Mouse (Mus musculus) heart, adult 2 months (tissue): ENCODE results near the gene Lrsam1. TPM values are rescaled to one million over a fixed set of nuclear protein-coding genes. Genes with fewer than 3 reads are reported as not detected.

ENCODE experiments used
- DNase-seq, 2 experiments: peaks; one replicate each; pipeline ENCODE4 v3.0.0; 2021
- H3K27ac ChIP-seq: fragments of 200-600 bp; 2 replicates; pipeline ENCODE4 v1.8.1; 2022
- H3K27me3 ChIP-seq: fragments of 200-500 bp; 2 replicates; pipeline ENCODE4 v1.6.1; 2012; ENCODE audit warnings: mild to moderate bottlenecking, low read length, inconsistent platforms, mixed read lengths; ENCODE audit not compliant: control insufficient read depth, insufficient read depth
- H3K36me3 ChIP-seq: fragments of 200-500 bp; 2 replicates; pipeline ENCODE4 v1.6.1; 2012; ENCODE audit warnings: low read length, inconsistent platforms; ENCODE audit not compliant: control insufficient read depth, insufficient read depth
- H3K4me1 ChIP-seq: fragments of 200-500 bp; 2 replicates; pipeline ENCODE4 v1.6.1; 2011; ENCODE audit warnings: low read length; ENCODE audit not compliant: control insufficient read depth, insufficient read depth
- H3K4me3 ChIP-seq: fragments of 200-600 bp; 2 replicates; pipeline ENCODE4 v1.8.1; 2022
- H3K79me2 ChIP-seq: fragments of 200-500 bp; replicated peaks from 2 replicates; pipeline ENCODE4 v1.6.1; 2012; ENCODE audit warnings: mild to moderate bottlenecking, inconsistent platforms, low read length, moderate library complexity, mixed read lengths; ENCODE audit not compliant: control insufficient read depth, insufficient read depth
- H3K9ac ChIP-seq: fragments of 200-500 bp; 2 replicates; pipeline ENCODE4 v1.6.1; 2012; ENCODE audit warnings: low read depth, mild to moderate bottlenecking, control low read depth, inconsistent platforms, low read length, mixed read lengths
- CTCF ChIP-seq: fragments of 200-600 bp; IDR thresholded peaks from 2 replicates; pipeline ENCODE4 v1.8.1; 2022; ENCODE audit warnings: antibody characterized with exemption, mild to moderate bottlenecking, moderate library complexity
- EP300 ChIP-seq: fragments of 200-500 bp; IDR thresholded peaks from 2 replicates; pipeline ENCODE4 v1.6.1; 2011; ENCODE audit warnings: low read depth, low read length, control low read depth; ENCODE audit not compliant: insufficient read depth
- POLR2A ChIP-seq: fragments of 200-500 bp; IDR thresholded peaks from 2 replicates; pipeline ENCODE4 v1.6.1; 2011; ENCODE audit warnings: mild to moderate bottlenecking, low read depth, low read length, control low read depth; ENCODE audit not compliant: insufficient read depth
- WGBS: fragments of 180-500 bp; shearing (Covaris S2); methylation state at CpG from one replicate; pipeline ENCODE4 v1.1.7; 2018; 5-methylcytosine and 5-hydroxymethylcytosine counted together
- intact Hi-C: fragments of 180-260 bp; cut with DNase I; formaldehyde crosslinking; loops from one replicate; pipeline ENCODE4 v1.15.1; 2025
- polyA plus RNA-seq: library from polyadenylated mRNA; depleted of rRNA; stranded (reverse); fragments of >200 nt; gene quantifications from 2 replicates; pipeline ENCODE4 v1.2.3, GENCODE M21; 2012
- total RNA-seq, 2 experiments: library from RNA; stranded (reverse); gene quantifications; 2 replicates each; pipeline ENCODE4 v1.2.3; 2021

Gene Lrsam1
- total and polyA plus RNA-seq, 3 experiments: 11.4 to 16.3 (median 12.6) TPM

- H3K4me3 ChIP-seq: no peak overlapping the region
- H3K27ac ChIP-seq: no peak overlapping the region
- H3K27me3 ChIP-seq: no peaks in the 10 kb centered on the region
- TF ChIP-seq POLR2A: no peak
- no peak for TF ChIP-seq CTCF
- no peak for TF ChIP-seq EP300
- no peak for DNase-seq
- WGBS: 82% methylated on average over 6 of the region's 6 CpGs
- intact Hi-C loops: no loop called here
- H3K36me3 ChIP-seq: no peaks in the 10 kb centered on the region
- no peaks in the 10 kb centered on the region for H3K79me2 ChIP-seq
- no peaks in the 10 kb centered on the region for H3K4me1 ChIP-seq
- H3K9ac ChIP-seq: no peak overlapping the region
Measured at GRCm38 (mm10) chr2:32997081-32997480, 35.7 kb upstream of the Lrsam1 start.

- no peaks in the 10 kb centered on the region for H3K27me3 ChIP-seq
- TF ChIP-seq POLR2A (no peak), CTCF (no peak), EP300 (no peak)
- intact Hi-C loops: no loop called here
- no peak overlapping the region for H3K9ac ChIP-seq
- no peaks in the 10 kb centered on the region for H3K36me3 ChIP-seq
- H3K27ac ChIP-seq: no peak overlapping the region
- DNase-seq: peak in 1 of 2 experiments; percentile 31
- 55% methylated on average over 6 of the region's 6 CpGs for WGBS
- no peaks in the 10 kb centered on the region for H3K4me1 ChIP-seq
- H3K79me2 ChIP-seq: no peaks in the 10 kb centered on the region
- H3K4me3 ChIP-seq: no peak overlapping the region
Measured at GRCm38 (mm10) chr2:32992130-32992529, 30.7 kb upstream of the Lrsam1 start.

GRCm38 (mm10) chr2:32990167-32990832 lies 28.9 kb upstream of the Lrsam1 start:
- Histone ChIP-seq H3K79me2 (no peaks in the 10 kb centered on the region), H3K36me3 (no peaks in the 10 kb centered on the region), H3K9ac (no peak overlapping the region), H3K4me3 (no peak overlapping the region), H3K27me3 (no peaks in the 10 kb centered on the region), H3K27ac (no peak overlapping the region), H3K4me1 (no peaks in the 10 kb centered on the region)
- no peak for DNase-seq
- TF ChIP-seq CTCF (peak; percentile 76), POLR2A (no peak), EP300 (no peak)
- WGBS: 65% methylated on average over 13 of the region's 13 CpGs
- intact Hi-C loops: no loop called here

- DNase-seq: no peak
- Histone ChIP-seq H3K79me2 (no peaks in the 10 kb centered on the region), H3K4me1 (no peaks in the 10 kb centered on the region), H3K27me3 (no peaks in the 10 kb centered on the region), H3K9ac (no peak overlapping the region), H3K4me3 (no peak overlapping the region), H3K27ac (no peak overlapping the region), H3K36me3 (no peaks in the 10 kb centered on the region)
- 60% methylated on average over 3 of the region's 3 CpGs for WGBS
- TF ChIP-seq CTCF: no peak
- TF ChIP-seq EP300: no peak
- no peak for TF ChIP-seq POLR2A
- intact Hi-C loops: no loop called here
Measured at GRCm38 (mm10) chr2:32989376-32989775, 28.0 kb upstream of the Lrsam1 start.

GRCm38 (mm10) chr2:32985844-32986243 lies 24.4 kb upstream of the Lrsam1 start:
- Histone ChIP-seq H3K27me3 (no peaks in the 10 kb centered on the region), H3K79me2 (no peaks in the 10 kb centered on the region), H3K36me3 (no peaks in the 10 kb centered on the region), H3K9ac (no peak overlapping the region), H3K27ac (no peak overlapping the region), H3K4me1 (no peaks in the 10 kb centered on the region; the same call in none of the 2 replicates), H3K4me3 (no peak overlapping the region)
- 76% methylated on average over 8 of the region's 8 CpGs for WGBS
- DNase-seq: no peak
- TF ChIP-seq POLR2A: no peak
- TF ChIP-seq EP300: no peak
- no peak for TF ChIP-seq CTCF
- intact Hi-C loops: no loop called here

GRCm38 (mm10) chr2:32983617-32984016 lies 22.2 kb upstream of the Lrsam1 start:
- DNase-seq: no peak
- H3K4me1 ChIP-seq: peaks cover 1% of the 10 kb centered on the region
- intact Hi-C loops: loop anchor here (2.0 to 5.0 kb wide), 2 partner anchors 15 to 149 kb away; partner anchors contain the start of gene Garnl3
- no peak overlapping the region for H3K4me3 ChIP-seq
- H3K36me3 ChIP-seq: no peaks in the 10 kb centered on the region
- no peaks in the 10 kb centered on the region for H3K27me3 ChIP-seq
- H3K79me2 ChIP-seq: no peaks in the 10 kb centered on the region
- no peak for TF ChIP-seq POLR2A
- 53% methylated on average over 6 of the region's 6 CpGs for WGBS
- no peak overlapping the region for H3K27ac ChIP-seq
- no peak overlapping the region for H3K9ac ChIP-seq
